Mouse (Mus musculus) thymus, postnatal 14 days (tissue): ENCODE results near the gene Ephb1.

ENCODE experiments used
- DNase-seq: peaks from one replicate; pipeline ENCODE4 v3.0.0; 2021

Ephb1 gene

DNA sequence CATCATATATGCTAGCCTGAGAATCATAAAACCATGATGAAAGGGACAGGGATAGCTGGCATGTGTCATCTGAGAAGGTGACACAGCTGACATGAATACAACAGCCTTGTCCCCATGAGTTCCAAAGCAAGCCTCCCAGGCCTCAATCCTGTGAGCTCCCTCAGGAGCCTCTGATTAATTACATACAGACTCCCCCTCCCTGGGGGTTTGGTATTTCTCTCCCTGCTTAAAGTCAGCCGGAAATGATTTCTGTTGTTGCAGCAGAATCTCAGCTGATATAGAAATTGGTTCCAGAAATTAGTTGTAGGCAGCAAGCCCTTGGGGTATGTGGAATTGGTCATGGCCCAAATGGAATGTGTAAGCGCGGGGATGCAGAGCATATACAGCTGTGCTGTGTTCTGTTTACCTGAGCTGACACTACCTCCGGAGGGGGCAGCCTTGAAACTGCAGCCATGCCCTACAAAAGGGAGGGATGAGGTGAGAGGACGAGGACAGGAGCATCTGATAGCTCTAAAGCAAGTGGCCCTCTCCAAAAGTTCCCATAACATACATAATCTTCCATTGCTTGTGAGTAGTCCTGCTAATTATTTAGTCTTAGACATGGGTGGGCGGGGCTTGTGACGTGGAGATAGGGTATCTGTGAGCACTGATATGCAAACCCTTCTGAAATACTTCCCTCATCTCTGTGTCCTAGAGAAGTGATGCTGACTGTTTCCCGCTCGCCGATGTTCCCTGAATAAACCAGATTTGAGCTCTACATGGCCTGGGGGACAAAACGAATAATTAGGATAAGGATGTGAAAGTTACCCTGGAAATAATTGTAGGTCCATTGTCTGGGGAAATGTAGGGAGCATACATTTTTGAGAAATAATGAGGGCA lies 477.1 kb downstream of the Ephb1 start:
- DNase-seq, result no peak

DNA sequence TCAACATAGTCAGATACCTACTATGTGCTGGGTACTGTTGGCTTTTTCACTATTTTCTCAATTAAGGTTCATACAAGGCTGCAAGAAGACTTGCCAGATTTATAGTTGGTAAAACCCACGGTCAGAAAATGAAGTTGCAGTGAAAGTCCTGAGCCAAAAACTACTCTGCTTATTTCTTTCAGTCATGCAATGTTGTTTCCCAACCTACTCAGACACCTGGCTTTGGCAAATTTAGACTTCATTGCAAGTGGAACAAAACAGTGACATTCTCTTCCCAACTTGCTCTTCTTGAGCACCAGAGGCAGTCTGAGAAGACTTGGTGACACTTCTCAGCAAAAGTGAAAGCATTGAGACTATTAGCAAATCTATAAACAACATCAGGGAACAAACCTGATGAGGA lies 479.2 kb downstream of the Ephb1 start:
- no peak for DNase-seq
